Mouse (Mus musculus) telencephalon, adult 2 months (tissue): ENCODE data around the gene Lrrc58.

Source experiments
- DNase-seq: peaks from one replicate; pipeline ENCODE4 v3.0.0-alpha.2; 2011; ENCODE audit warnings: low read depth, low spot score

Gene Lrrc58

DNA sequence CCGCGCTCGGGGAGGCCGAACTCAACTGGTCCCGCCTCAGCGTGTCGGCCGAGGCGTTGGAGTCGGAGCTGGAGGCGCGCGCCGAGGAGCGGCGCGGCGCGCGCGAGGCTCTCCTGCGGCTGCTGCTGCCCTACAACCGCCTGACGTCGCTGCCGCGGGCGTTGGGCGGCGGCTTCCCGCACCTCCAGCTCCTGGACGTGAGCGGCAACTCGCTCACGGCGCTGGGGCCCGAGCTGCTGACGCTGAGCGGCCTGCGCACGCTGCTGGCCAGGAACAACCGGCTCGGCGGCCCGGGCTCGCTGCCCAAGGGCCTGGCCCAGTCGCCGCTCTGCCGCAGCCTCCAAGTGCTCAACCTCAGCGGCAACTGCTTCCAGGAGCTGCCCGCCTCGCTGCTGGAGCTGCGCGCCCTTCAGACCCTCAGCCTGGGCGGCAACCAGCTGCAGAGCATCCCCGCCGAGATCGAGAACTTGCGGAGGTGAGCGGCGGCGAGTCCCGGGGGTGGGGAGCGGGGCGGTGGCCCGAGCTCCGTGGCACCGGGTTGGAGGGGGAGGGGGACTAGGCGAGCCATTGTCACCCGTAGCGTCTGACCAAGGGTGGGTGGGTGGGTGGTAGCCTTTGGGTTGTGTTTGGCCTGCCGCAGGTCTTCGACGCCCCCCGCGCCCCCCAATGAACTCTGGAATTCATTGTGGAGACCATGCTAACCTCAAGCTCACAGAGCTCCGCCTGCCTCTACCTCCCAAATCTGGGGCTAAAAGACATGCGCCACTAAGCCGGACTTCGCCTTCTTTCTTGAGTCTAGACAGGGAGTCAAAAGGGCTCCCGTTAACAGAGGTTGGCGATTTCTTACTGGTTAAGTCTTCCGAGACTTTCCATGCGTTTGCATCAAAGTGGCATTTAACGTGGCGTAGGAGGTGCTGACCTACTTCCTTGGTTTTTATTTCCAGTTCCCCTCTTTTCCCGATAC is 599 bp downstream of the Lrrc58 start:
- DNase-seq: peak; percentile 36

DNA sequence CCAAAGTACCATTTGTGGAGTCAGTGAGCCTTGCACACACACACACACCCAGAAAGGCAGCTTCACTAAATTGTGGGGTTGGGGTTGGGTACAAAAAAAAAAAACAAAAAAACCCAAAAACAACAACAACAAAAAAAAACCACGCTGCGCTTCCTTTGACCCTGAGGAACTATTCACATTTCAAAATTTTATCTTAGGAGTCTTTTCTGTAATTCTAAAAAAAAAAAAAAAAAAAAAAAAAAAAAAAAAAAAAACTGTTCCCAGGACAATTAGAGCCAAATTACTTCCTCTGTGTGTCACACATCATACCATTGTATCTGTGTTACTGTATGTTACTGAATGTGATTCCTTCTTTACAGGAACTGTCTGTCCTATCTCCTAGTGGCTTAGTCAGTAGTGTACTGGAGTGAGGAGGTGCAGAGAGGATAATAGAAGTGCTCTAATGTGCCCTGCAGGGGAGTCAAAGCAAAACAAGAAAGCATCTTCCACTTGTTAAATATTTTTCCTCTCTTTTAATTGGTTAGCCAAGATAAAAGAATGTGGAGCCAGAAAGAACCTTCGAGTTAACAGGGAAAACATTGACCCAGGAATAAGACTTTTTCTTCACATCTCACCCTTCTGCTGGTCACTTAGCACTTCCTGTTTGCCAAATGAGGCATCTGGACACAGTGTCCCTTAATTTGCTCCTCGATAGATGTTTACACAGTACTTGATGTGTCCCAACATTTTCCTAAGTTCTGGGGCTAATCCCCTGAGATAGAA is 1.5 kb downstream of the Lrrc58 start:
- DNase-seq: no peak

GRCm38 (mm10) chr16:37871112-37871715 is 3.0 kb downstream of the Lrrc58 start:
- DNase-seq: peak; percentile 46

DNA sequence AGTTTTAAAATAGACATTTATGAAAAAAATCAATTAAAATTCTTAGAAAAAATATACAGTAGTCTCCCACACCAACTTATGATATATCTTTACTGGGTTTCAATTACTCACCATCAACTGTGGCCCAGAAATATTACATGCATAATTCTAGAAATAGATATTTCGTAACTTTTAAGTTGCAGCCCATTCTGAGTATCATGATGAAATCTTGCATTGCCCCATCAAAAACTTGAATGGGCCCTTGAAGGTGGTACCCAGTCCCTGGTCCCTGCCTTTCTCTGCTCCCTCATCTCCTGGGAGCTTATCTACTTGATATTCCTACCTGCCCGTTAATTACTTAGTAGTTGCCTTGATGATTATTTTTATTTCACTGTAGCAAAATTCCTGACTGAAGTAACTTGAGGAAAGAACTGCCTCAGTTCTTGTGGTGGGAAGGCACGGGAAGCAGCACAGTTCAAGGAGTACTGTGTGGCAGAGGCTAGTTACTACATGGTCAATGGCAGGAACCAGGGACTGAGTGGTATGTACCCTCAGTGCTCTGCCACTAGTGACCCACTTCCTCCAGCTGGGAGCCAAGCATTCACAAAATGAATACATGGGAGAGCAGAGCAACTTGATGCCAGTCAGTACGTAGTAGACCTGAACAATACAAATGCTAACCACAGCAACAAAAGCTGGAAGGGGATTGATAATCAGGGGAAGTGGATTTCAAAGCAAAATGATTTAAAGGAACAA is 6.5 kb downstream of the Lrrc58 start:
- no peak for DNase-seq

DNA sequence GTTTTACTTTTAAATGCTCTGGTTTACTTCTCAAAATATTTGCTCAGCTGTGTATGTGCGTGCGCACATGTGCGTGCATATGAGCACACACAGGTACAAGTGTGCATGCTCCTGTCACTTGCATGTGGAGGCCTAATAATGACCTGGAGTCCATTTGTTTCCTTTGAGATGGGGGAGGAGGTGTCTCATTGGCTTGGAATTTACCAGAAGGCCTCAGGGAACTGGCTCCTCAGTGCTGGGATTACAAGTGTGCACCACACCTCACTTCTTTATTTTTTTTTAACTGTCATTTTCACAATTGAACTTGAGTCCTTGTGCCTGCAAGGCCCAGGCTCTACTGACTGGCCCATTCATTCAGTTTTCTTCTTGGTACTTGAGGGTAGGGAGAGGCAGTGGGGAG is 9.2 kb downstream of the Lrrc58 start:
- DNase-seq: no peak

DNA sequence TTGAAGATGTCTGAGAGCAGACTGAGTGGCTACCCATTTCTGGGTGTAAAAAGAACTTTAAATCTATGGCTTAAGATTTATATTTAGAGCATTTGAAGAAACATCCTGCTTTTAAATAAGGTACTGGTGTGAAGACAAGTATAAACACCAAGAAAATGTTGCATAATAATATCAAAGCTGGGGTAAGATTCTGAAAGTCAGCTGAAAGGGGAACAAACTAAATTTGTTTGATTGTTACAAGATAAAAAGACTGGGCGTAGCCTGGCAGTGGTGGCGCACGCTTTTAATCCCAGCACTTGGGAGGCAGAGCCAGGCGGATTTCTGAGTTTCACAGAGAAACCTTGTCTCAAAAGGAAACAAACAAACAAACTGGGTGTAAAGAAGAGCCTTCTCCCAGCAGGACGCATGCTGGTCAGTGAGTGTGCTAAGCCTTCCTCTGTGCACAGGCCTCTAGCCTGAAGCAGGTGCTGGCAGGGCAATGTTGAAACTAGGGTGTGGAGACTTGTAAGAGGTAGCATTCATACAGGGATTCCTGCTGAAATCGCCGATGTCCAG is 10.8 kb downstream of the Lrrc58 start:
- no peak for DNase-seq

- DNase-seq: no peak
Measured at GRCm38 (mm10) chr16:37879750-37880419, 11.7 kb downstream of the Lrrc58 start.

DNA sequence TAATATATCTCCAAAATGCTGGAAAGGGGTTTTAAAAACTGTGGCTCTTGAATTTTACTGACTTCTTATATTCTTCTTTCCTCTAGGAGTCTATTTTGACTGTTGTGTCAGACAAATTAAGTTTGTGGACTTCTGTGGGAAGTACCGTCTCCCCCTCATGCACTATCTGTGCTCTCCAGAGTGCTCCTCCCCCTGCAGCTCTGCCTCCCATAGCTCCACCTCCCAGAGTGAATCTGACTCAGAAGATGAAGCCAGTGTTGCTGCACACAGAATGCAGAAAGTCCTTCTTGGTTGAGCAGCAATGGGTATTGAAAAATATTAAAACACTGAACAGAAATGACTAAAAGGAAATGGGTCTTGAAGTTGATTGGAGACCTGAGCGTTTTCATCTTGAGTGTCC is 13.0 kb downstream of the Lrrc58 start:
- DNase-seq: no peak

- no peak for DNase-seq
Measured at GRCm38 (mm10) chr16:37888986-37889385, 20.8 kb downstream of the Lrrc58 start.

- no peak for DNase-seq
Measured at GRCm38 (mm10) chr16:37892667-37893066, 24.5 kb downstream of the Lrrc58 start.

- DNase-seq: no peak
Measured at GRCm38 (mm10) chr16:37893381-37893780, 25.2 kb downstream of the Lrrc58 start.

GRCm38 (mm10) chr16:37893942-37894341 is 25.8 kb downstream of the Lrrc58 start:
- no peak for DNase-seq

- no peak for DNase-seq
Measured at GRCm38 (mm10) chr16:37898790-37899189, 30.6 kb downstream of the Lrrc58 start.

- no peak for DNase-seq
Measured at GRCm38 (mm10) chr16:37899357-37899756, 31.2 kb downstream of the Lrrc58 start.

DNA sequence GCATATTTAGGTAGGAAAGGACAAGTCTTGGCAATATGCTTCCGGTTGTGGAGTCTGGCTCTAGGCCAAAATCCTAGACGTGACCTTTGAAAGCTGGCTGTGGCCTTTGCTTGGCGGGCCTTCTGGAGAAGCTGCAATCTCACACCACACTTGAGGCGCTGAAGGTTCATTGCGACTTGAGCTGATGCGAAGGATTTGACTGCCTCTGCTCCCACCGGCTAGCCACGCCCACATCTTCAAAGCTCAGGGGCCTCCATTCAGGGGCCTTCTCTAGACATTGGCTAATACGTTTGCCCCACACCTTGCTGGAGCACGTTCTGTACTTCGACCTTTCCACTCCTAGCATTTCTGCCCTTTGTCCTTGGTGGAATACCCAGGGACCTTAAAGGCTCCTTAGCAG is 33.1 kb downstream of the Lrrc58 start:
- DNase-seq: no peak

- no peak for DNase-seq
Measured at GRCm38 (mm10) chr16:37906456-37906855, 38.3 kb downstream of the Lrrc58 start.

DNA sequence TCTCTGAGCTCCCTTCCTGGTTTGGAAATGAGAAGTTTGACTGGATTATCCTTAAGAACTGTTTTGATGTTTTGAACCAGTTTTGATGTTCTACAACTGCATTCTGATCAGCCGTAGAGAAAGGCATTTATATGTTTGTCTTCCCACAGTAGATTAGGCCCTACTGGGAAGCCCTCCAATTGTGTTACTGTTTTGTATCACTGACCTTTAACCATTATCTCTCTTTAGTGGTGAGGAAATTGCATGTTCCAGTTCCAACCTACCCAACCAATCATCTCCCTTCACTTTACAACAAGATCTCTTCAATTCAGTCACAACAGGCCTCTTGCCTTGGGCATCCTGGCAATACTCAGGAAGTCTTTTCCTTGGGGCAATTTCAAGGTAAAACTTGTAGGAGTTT is 42.9 kb downstream of the Lrrc58 start:
- no peak for DNase-seq

DNA sequence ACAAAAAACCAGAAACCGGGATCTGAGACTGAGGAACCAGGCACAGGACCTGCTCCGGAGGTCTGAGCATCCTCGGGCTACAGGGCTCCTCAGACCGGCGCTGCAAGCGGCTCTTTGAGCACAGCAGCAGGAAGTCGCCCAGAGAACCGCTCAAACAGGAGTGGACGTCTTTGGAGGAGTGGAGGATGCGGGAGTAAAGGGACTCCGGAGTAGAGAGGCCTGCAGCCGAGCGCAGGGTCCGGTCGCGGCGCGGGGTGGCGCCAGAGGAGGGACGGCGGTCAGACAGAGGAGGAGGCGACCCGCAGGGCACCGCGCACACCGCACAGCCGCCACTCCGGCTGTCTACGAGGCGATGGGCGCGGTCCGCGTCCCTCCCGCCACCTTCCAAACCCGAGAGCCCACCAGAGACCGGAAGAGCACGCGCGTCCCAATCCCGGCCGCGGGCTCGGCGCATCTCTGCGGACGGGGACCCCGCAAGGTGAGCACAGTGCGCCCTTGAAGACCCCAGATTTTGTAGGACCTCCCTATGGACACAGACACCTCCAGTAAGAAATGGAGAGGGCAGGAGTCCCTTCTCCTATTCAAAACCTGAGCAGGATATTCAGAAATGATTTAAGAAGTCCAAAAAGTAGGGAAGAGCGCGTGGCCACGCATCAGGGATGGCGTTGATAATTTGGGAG is 48.1 kb downstream of the Lrrc58 start, which contains the start of gene Gpr156:
Gene Gpr156, plus strand, starts transcription at position 359 of the 680 bp plus-strand sequence.
- DNase-seq: no peak

- no peak for DNase-seq
Measured at GRCm38 (mm10) chr16:37916818-37917201, 48.6 kb downstream of the Lrrc58 start.

DNA sequence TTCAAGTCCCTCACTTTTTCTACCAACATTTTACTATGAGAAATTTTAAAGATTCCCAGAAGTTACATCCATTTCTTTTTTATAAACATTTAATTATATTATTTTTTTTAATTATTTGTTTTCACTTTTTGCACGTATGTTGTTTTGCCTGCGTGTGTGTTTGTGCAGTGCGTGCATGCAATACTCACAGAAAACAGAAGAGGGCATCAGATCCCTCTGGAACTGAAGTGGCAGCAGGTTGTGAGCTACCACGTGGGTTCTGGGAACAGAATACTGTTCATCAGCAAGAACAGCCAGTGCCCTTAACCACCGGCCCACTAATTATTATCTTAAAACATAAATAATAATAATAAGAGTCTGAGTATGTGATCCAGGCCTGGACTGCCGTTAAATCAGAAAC is 50.8 kb downstream of the Lrrc58 start:
- DNase-seq: no peak
